Mouse (Mus musculus): ENCODE measurements at regions not wholly inside any gene's neighbourhood (a gene's known extent, or its start where the extent isn't known, plus 50 kb on each side); places are given as distances from the start of the nearest gene placed in this dataset.
A peak's percentile ranks its signal among the peaks of the same experiment; 100 is the strongest.

- no peak for DNase-seq (ENCODE audit: low spot score)
Measured at GRCm38 (mm10) chr4:131014301-131015081, 70.3 kb downstream of the Matn1 start.

GRCm38 (mm10) chr4:131015156-131015555, 71.0 kb downstream of the Matn1 start:
- no peak for DNase-seq (ENCODE audit: low spot score)

- no peak for DNase-seq (ENCODE audit: low spot score)
Measured at GRCm38 (mm10) chr4:131023601-131024000, 79.4 kb downstream of the Matn1 start.

- no peak for DNase-seq (ENCODE audit: low spot score)
Measured at GRCm38 (mm10) chr4:131036292-131036691, 92.1 kb downstream of the Matn1 start.

GRCm38 (mm10) chr4:131037179-131037578, 93.0 kb downstream of the Matn1 start:
- DNase-seq (ENCODE audit: low spot score) = no peak

GRCm38 (mm10) chr4:131039686-131040085, 95.5 kb downstream of the Matn1 start:
- no peak for DNase-seq (ENCODE audit: low spot score)

GRCm38 (mm10) chr4:131041210-131041609, 97.0 kb downstream of the Matn1 start:
- no peak for DNase-seq (ENCODE audit: low spot score)

- DNase-seq (ENCODE audit: low spot score) = no peak
Measured at GRCm38 (mm10) chr4:131046101-131046500, 101.9 kb downstream of the Matn1 start.

GRCm38 (mm10) chr4:131046969-131047650, 102.9 kb downstream of the Matn1 start:
- DNase-seq (ENCODE audit: low spot score) = no peak

GRCm38 (mm10) chr4:131056293-131056692, 112.1 kb downstream of the Matn1 start:
- no peak for DNase-seq (ENCODE audit: low spot score)

- no peak for DNase-seq (ENCODE audit: low spot score)
Measured at GRCm38 (mm10) chr4:131059572-131059971, 115.4 kb downstream of the Matn1 start.

- DNase-seq (ENCODE audit: low spot score) = no peak
Measured at GRCm38 (mm10) chr4:131060191-131060680, 116.1 kb downstream of the Matn1 start.

GRCm38 (mm10) chr4:131060706-131061105, 116.5 kb downstream of the Matn1 start:
- DNase-seq (ENCODE audit: low spot score) = no peak

GRCm38 (mm10) chr4:131062592-131062991, 118.4 kb downstream of the Matn1 start:
- no peak for DNase-seq (ENCODE audit: low spot score)

- DNase-seq (ENCODE audit: low spot score) = no peak
Measured at GRCm38 (mm10) chr4:131066186-131066939, 122.2 kb downstream of the Matn1 start.

- DNase-seq (ENCODE audit: low spot score) = no peak
Measured at GRCm38 (mm10) chr4:131070566-131070965, 126.4 kb downstream of the Matn1 start.

- DNase-seq (ENCODE audit: low spot score) = no peak
Measured at GRCm38 (mm10) chr4:131072623-131073022, 128.4 kb downstream of the Matn1 start.

GRCm38 (mm10) chr4:131073420-131073819, 129.2 kb downstream of the Matn1 start:
- DNase-seq (ENCODE audit: low spot score) = peak; percentile 62

- DNase-seq (ENCODE audit: low spot score) = no peak
Measured at GRCm38 (mm10) chr4:131075326-131075932, 131.2 kb downstream of the Matn1 start.

- DNase-seq (ENCODE audit: low spot score) = no peak
Measured at GRCm38 (mm10) chr4:131076628-131077027, 132.4 kb downstream of the Matn1 start.

- no peak for DNase-seq (ENCODE audit: low spot score)
Measured at GRCm38 (mm10) chr4:131080113-131080512, 135.9 kb downstream of the Matn1 start.

GRCm38 (mm10) chr4:131083405-131083804, 139.2 kb downstream of the Matn1 start:
- DNase-seq (ENCODE audit: low spot score) = no peak
